Mouse (Mus musculus) heart, embryonic 15.5 days (tissue): Measurements from ENCODE around the gene Sfxn5. TPM values are rescaled to one million over a fixed set of nuclear protein-coding genes. Genes with fewer than 3 reads are reported as not detected.
A peak's percentile ranks its signal among the peaks of the same experiment; 100 is the strongest.

Source experiments
- ATAC-seq: fragments of 200-750 bp; cut with Nextera tagmentation; replicated peaks from 2 replicates; pipeline ENCODE4 v1.8.0; 2017; ENCODE audit warnings: low read depth, moderate TSS enrichment; ENCODE audit not compliant: insufficient number of reproducible peaks, insufficient read depth, low FRiP score
- H3K27ac ChIP-seq: fragments of 300-500 bp; sonication (generic); 2 replicates; pipeline ENCODE4 v1.5.1; 2015; ENCODE audit warnings: mild to moderate bottlenecking, inconsistent platforms
- H3K27me3 ChIP-seq: fragments of 300-500 bp; sonication (generic); 2 replicates; pipeline ENCODE4 v1.6.1; 2015; ENCODE audit warnings: inconsistent platforms
- H3K36me3 ChIP-seq: fragments of 300-500 bp; sonication (generic); 2 replicates; pipeline ENCODE4 v1.6.1; 2015; ENCODE audit warnings: mild to moderate bottlenecking, inconsistent platforms
- H3K4me1 ChIP-seq: fragments of 300-500 bp; sonication (generic); replicated peaks from 2 replicates; pipeline ENCODE4 v1.6.1; 2015; ENCODE audit warnings: inconsistent platforms
- H3K4me2 ChIP-seq: fragments of 300-500 bp; sonication (generic); 2 replicates; pipeline ENCODE4 v1.6.1; 2015; ENCODE audit warnings: inconsistent platforms, mild to moderate bottlenecking, moderate library complexity
- H3K4me3 ChIP-seq: fragments of 300-500 bp; sonication (generic); 2 replicates; pipeline ENCODE4 v1.5.1; 2015; ENCODE audit warnings: mild to moderate bottlenecking, inconsistent platforms
- H3K9ac ChIP-seq: fragments of 300-500 bp; sonication (generic); 2 replicates; pipeline ENCODE4 v1.6.1; 2015; ENCODE audit warnings: mild to moderate bottlenecking, inconsistent platforms
- H3K9me3 ChIP-seq: fragments of 300-500 bp; sonication (generic); replicated peaks from 2 replicates; pipeline ENCODE4 v1.6.1; 2016; ENCODE audit warnings: inconsistent platforms
- WGBS: fragments of 180-500 bp; shearing (Covaris S2); methylation state at CpG from one replicate; pipeline ENCODE4 v1.1.7; 2015; ENCODE audit warnings: mixed read lengths; 5-methylcytosine and 5-hydroxymethylcytosine counted together
- polyA plus RNA-seq: library from polyadenylated mRNA; unstranded; fragments of >200 nt; fragmentation: Nextera tagmentation; extraction: Ambion mirVana; gene quantifications from 2 replicates; pipeline ENCODE4 v1.2.1, GENCODE M21; 2015

The Sfxn5 gene
- polyA plus RNA-seq, 1 experiment from 2014 or later, result 3.7 TPM

GRCm38 (mm10) chr6:85332351-85332999 is 747 bp downstream of the Sfxn5 start:
- peak overlapping the region; percentile 95 for H3K4me2 ChIP-seq
- peaks cover 18% of the 10 kb centered on the region; the same call in 1 of the 2 replicates for H3K36me3 ChIP-seq
- no peaks in the 10 kb centered on the region for H3K9me3 ChIP-seq
- WGBS, result under 1% methylated on average over 41 of the region's 41 CpGs
- H3K27me3 ChIP-seq, result no peaks in the 10 kb centered on the region
- peaks cover 20% of the 10 kb centered on the region for H3K4me1 ChIP-seq
- peak overlapping the region; percentile 94; the same call in 1 of the 2 replicates for H3K27ac ChIP-seq
- H3K4me3 ChIP-seq, result peak overlapping the region; percentile 73
- ATAC-seq, result peak; percentile 2; the same call in 1 of the 2 replicates
- H3K9ac ChIP-seq, result peak overlapping the region; percentile 77

GRCm38 (mm10) chr6:85331736-85332135 is 1.5 kb downstream of the Sfxn5 start:
- 15% methylated on average over 8 of the region's 8 CpGs for WGBS
- Histone ChIP-seq H3K27ac (no peak overlapping the region), H3K4me3 (peak overlapping the region; percentile 73; the same call in 1 of the 2 replicates), H3K36me3 (peaks cover 11% of the 10 kb centered on the region; the same call in 1 of the 2 replicates), H3K4me2 (peak overlapping the region; percentile 95), H3K9me3 (no peaks in the 10 kb centered on the region), H3K4me1 (peaks cover 20% of the 10 kb centered on the region), H3K27me3 (no peaks in the 10 kb centered on the region), H3K9ac (no peak overlapping the region)
- no peak for ATAC-seq

- Histone ChIP-seq H3K9ac (no peak overlapping the region), H3K27me3 (no peaks in the 10 kb centered on the region), H3K36me3 (peaks cover 6% of the 10 kb centered on the region; the same call in 1 of the 2 replicates), H3K4me3 (no peak overlapping the region), H3K27ac (no peak overlapping the region), H3K9me3 (no peaks in the 10 kb centered on the region), H3K4me2 (peak overlapping the region; percentile 95), H3K4me1 (peaks cover 20% of the 10 kb centered on the region)
- 28% methylated on average over 6 of the region's 6 CpGs for WGBS
- ATAC-seq, result no peak
These were observed 1.9 kb downstream of the Sfxn5 start for GRCm38 (mm10) chr6:85331221-85331735.

- H3K4me3 ChIP-seq, result no peak overlapping the region
- H3K36me3 ChIP-seq, result no peaks in the 10 kb centered on the region
- no peaks in the 10 kb centered on the region for H3K27me3 ChIP-seq
- no peak overlapping the region for H3K9ac ChIP-seq
- no peak overlapping the region for H3K27ac ChIP-seq
- WGBS, result 89% methylated on average over 4 of the region's 4 CpGs
- no peaks in the 10 kb centered on the region for H3K9me3 ChIP-seq
- peaks cover 20% of the 10 kb centered on the region for H3K4me1 ChIP-seq
- H3K4me2 ChIP-seq, result no peak overlapping the region
- ATAC-seq, result no peak
These were observed 3.5 kb downstream of the Sfxn5 start for GRCm38 (mm10) chr6:85329666-85330185.

- H3K4me3 ChIP-seq, result no peak overlapping the region
- H3K9me3 ChIP-seq, result no peaks in the 10 kb centered on the region
- WGBS, result 76% methylated on average over 4 of the region's 4 CpGs
- H3K27ac ChIP-seq, result no peak overlapping the region
- no peak overlapping the region for H3K4me2 ChIP-seq
- H3K9ac ChIP-seq, result no peak overlapping the region
- peaks cover 4% of the 10 kb centered on the region for H3K4me1 ChIP-seq
- no peaks in the 10 kb centered on the region for H3K27me3 ChIP-seq
- H3K36me3 ChIP-seq, result no peaks in the 10 kb centered on the region
- no peak for ATAC-seq
These were observed 6.7 kb downstream of the Sfxn5 start for GRCm38 (mm10) chr6:85326564-85326963.

GRCm38 (mm10) chr6:85325109-85325508 is 8.1 kb downstream of the Sfxn5 start:
- Histone ChIP-seq H3K27ac (no peak overlapping the region), H3K4me3 (no peak overlapping the region), H3K9me3 (no peaks in the 10 kb centered on the region), H3K27me3 (no peaks in the 10 kb centered on the region), H3K4me2 (no peak overlapping the region), H3K36me3 (no peaks in the 10 kb centered on the region), H3K9ac (no peak overlapping the region), H3K4me1 (no peaks in the 10 kb centered on the region)
- ATAC-seq, result no peak
- 39% methylated on average over 2 of the region's 2 CpGs for WGBS

- H3K4me2 ChIP-seq, result no peak overlapping the region
- H3K4me3 ChIP-seq, result no peak overlapping the region
- H3K27me3 ChIP-seq, result no peaks in the 10 kb centered on the region
- WGBS, result 82% methylated on average over 6 of the region's 6 CpGs
- no peak for ATAC-seq
- H3K27ac ChIP-seq, result no peak overlapping the region
- no peaks in the 10 kb centered on the region for H3K36me3 ChIP-seq
- H3K9ac ChIP-seq, result no peak overlapping the region
- no peaks in the 10 kb centered on the region for H3K4me1 ChIP-seq
- no peaks in the 10 kb centered on the region for H3K9me3 ChIP-seq
These were observed 12.8 kb downstream of the Sfxn5 start for GRCm38 (mm10) chr6:85320445-85320866.

GRCm38 (mm10) chr6:85316211-85316610 is 17.0 kb downstream of the Sfxn5 start:
- WGBS, result 77% methylated on average over 2 of the region's 2 CpGs
- Histone ChIP-seq H3K4me1 (no peaks in the 10 kb centered on the region), H3K4me2 (no peak overlapping the region), H3K27ac (no peak overlapping the region), H3K4me3 (no peak overlapping the region), H3K36me3 (no peaks in the 10 kb centered on the region), H3K27me3 (no peaks in the 10 kb centered on the region), H3K9ac (no peak overlapping the region), H3K9me3 (no peaks in the 10 kb centered on the region)
- no peak for ATAC-seq

- no peak overlapping the region for H3K4me2 ChIP-seq
- no peaks in the 10 kb centered on the region for H3K27me3 ChIP-seq
- H3K27ac ChIP-seq, result no peak overlapping the region
- H3K36me3 ChIP-seq, result no peaks in the 10 kb centered on the region
- 58% methylated on average over 9 of the region's 9 CpGs for WGBS
- H3K9ac ChIP-seq, result no peak overlapping the region
- H3K4me3 ChIP-seq, result no peak overlapping the region
- ATAC-seq, result no peak
- H3K9me3 ChIP-seq, result no peaks in the 10 kb centered on the region
- no peaks in the 10 kb centered on the region for H3K4me1 ChIP-seq
These were observed 19.0 kb downstream of the Sfxn5 start for GRCm38 (mm10) chr6:85314064-85314798.

GRCm38 (mm10) chr6:85307894-85308293 is 25.3 kb downstream of the Sfxn5 start:
- H3K4me2 ChIP-seq, result no peak overlapping the region
- H3K27ac ChIP-seq, result no peak overlapping the region
- H3K9me3 ChIP-seq, result no peaks in the 10 kb centered on the region
- no peak overlapping the region for H3K4me3 ChIP-seq
- H3K9ac ChIP-seq, result no peak overlapping the region
- peaks cover 3% of the 10 kb centered on the region for H3K4me1 ChIP-seq
- no peaks in the 10 kb centered on the region for H3K36me3 ChIP-seq
- no peaks in the 10 kb centered on the region for H3K27me3 ChIP-seq
- ATAC-seq, result no peak
- WGBS, result 77% methylated on average over 4 of the region's 4 CpGs

- no peak overlapping the region for H3K4me3 ChIP-seq
- no peak overlapping the region for H3K9ac ChIP-seq
- 73% methylated on average over 3 of the region's 3 CpGs for WGBS
- no peaks in the 10 kb centered on the region for H3K9me3 ChIP-seq
- peaks cover 11% of the 10 kb centered on the region for H3K4me1 ChIP-seq
- H3K4me2 ChIP-seq, result no peak overlapping the region
- H3K27ac ChIP-seq, result no peak overlapping the region
- ATAC-seq, result no peak
- H3K27me3 ChIP-seq, result no peaks in the 10 kb centered on the region
- no peaks in the 10 kb centered on the region for H3K36me3 ChIP-seq
These were observed 26.8 kb downstream of the Sfxn5 start for GRCm38 (mm10) chr6:85306375-85306774.
